Mouse (Mus musculus): ENCODE measurements around the gene Ypel4.

DNA sequence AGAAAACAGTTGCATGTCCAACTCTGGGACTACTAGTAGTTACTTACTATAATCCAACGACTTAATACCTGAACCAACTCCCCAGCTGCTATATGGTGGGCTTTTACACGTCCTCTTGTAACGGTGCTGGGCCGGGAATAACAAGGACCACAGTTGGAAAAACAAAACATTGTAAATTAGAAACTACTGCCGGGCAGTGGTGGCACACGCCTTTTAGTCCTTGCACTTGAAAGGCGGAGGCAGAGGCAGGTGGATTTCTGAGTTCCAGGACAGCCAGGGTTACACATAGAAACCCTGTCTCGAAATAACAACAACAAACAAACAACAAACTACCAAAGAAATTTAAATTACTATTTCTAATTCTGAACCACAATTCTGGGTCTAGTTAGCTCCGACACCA lies 7.1 kb upstream of the Ypel4 start:
- no peak for TF ChIP-seq POLR2A (IDR thresholded peaks at IDR 0.05; ENCODE audit: insufficient read depth, low read depth, low read length)
- no peak for TF ChIP-seq CTCF (IDR thresholded peaks at IDR 0.05; ENCODE audit: insufficient read depth, low read depth, low read length)

Measured in olfactory bulb, adult 2 months (tissue).